ENCODE assay signal across 10 mouse cellular contexts in genomic region chr15:97802575-97802974, GRCm38 (mm10). TPM values are rescaled to one million over a fixed set of nuclear protein-coding genes. Genes with fewer than 3 reads are reported as not detected.
DNase-seq lines count a peak whose midpoint lies in the region; ATAC-seq lines count a peak whose summit lies in the region.
"Had no signal": no experiment of that assay in that cellular context is flagged by ENCODE, and none has a peak within 500 bp of the region (broad histone marks: within the 10 kb centered on the region; RNA-seq: fewer than 3 reads in every experiment).

No protein-coding gene starts in this region.

- WGBS in lung, embryonic 15.5 days, result 29% methylated on average over 13 of the region's 13 CpGs
- 13% methylated on average over 13 of the region's 13 CpGs for WGBS in forebrain, embryonic 11.5 days
- 21% methylated on average over 13 of the region's 13 CpGs for WGBS in limb, embryonic 15.5 days
- WGBS in stomach, embryonic 16.5 days, result 29% methylated on average over 13 of the region's 13 CpGs

- H3K9me3 ChIP-seq in lung, embryonic 15.5 days, result no peaks in the 10 kb centered on the region
- H3K9me3 ChIP-seq in forebrain, embryonic 11.5 days (ENCODE audit: control insufficient read depth, low read length), result no peaks in the 10 kb centered on the region
- H3K9me3 ChIP-seq in limb, embryonic 15.5 days, result no peaks in the 10 kb centered on the region
- H3K9me3 ChIP-seq in stomach, embryonic 16.5 days (replicated peaks; ENCODE audit: control insufficient read depth, low read length), result no peaks in the 10 kb centered on the region
- H3K9me3 ChIP-seq: liver, embryonic 13.5 days had no signal

- H3K27ac ChIP-seq in lung, embryonic 15.5 days, result no peak overlapping the region
- 0 out of 2 replicates have a peak overlapping the region, but pooled peaks have one; percentile 25 for H3K27ac ChIP-seq in forebrain, embryonic 11.5 days (ENCODE audit: low read depth, low read length)
- H3K27ac ChIP-seq in limb, embryonic 15.5 days, result no peak overlapping the region
- no peak overlapping the region; the same call in 1 of the 2 replicates for H3K27ac ChIP-seq in stomach, embryonic 16.5 days (ENCODE audit: low read length)
- H3K27ac ChIP-seq: liver, embryonic 13.5 days had no signal

- 0 out of 2 replicates have a peak, but pooled peaks have one; percentile 40 for ATAC-seq in lung, embryonic 15.5 days (ENCODE audit: borderline replicate concordance, extremely low read depth, low FRiP score, low TSS enrichment)
- peak; percentile 55 for ATAC-seq in forebrain, embryonic 11.5 days (replicated peaks; ENCODE audit: low FRiP score)
- ATAC-seq in limb, embryonic 15.5 days (ENCODE audit: insufficient number of reproducible peaks, low FRiP score, low TSS enrichment, low read depth), result peak; percentile 51; the same call in 1 of the 2 replicates
- 0 out of 2 replicates have a peak, but pooled peaks have one; percentile 35 for ATAC-seq in stomach, embryonic 16.5 days (ENCODE audit: insufficient read depth, low FRiP score)
- no peak for ATAC-seq in erythroblast, adult 5-6 weeks (replicated peaks; ENCODE audit: low FRiP score, poor library complexity, severe bottlenecking)
- ATAC-seq: Patski had no signal

- no peak overlapping the region for H3K9ac ChIP-seq in lung, embryonic 15.5 days
- peak overlapping the region; percentile 37; the same call in 1 of the 2 replicates for H3K9ac ChIP-seq in forebrain, embryonic 11.5 days (ENCODE audit: low read length)
- H3K9ac ChIP-seq in limb, embryonic 15.5 days, result no peak overlapping the region
- no peak overlapping the region for H3K9ac ChIP-seq in stomach, embryonic 16.5 days (ENCODE audit: low read length)
- H3K9ac ChIP-seq: liver, embryonic 13.5 days had no signal

- H3K4me2 ChIP-seq in lung, embryonic 15.5 days, result no peak overlapping the region
- H3K4me2 ChIP-seq in forebrain, embryonic 11.5 days (ENCODE audit: low read depth, low read length, severe bottlenecking), result peak overlapping the region; percentile 41
- H3K4me2 ChIP-seq in limb, embryonic 15.5 days, result peak overlapping the region; percentile 29
- no peak overlapping the region for H3K4me2 ChIP-seq in stomach, embryonic 16.5 days (ENCODE audit: low read depth, low read length)
- H3K4me2 ChIP-seq: liver, embryonic 13.5 days had no signal

- H3K27me3 ChIP-seq in lung, embryonic 15.5 days, result no peaks in the 10 kb centered on the region
- H3K27me3 ChIP-seq in forebrain, embryonic 11.5 days (ENCODE audit: control insufficient read depth, insufficient read depth, low read length), result no peaks in the 10 kb centered on the region
- H3K27me3 ChIP-seq in limb, embryonic 15.5 days, result no peaks in the 10 kb centered on the region
- H3K27me3 ChIP-seq in stomach, embryonic 16.5 days (ENCODE audit: control insufficient read depth, insufficient read depth, low read length), result no peaks in the 10 kb centered on the region
- H3K27me3 ChIP-seq: liver, embryonic 13.5 days; Patski had no signal

- peaks cover 77% of the 10 kb centered on the region for H3K36me3 ChIP-seq in lung, embryonic 15.5 days
- no peaks in the 10 kb centered on the region for H3K36me3 ChIP-seq in forebrain, embryonic 11.5 days (ENCODE audit: control insufficient read depth, insufficient read depth, low read length)
- H3K36me3 ChIP-seq in limb, embryonic 15.5 days, result peaks cover 65% of the 10 kb centered on the region
- H3K36me3 ChIP-seq in stomach, embryonic 16.5 days (ENCODE audit: control insufficient read depth, insufficient read depth, low read length), result peaks cover 14% of the 10 kb centered on the region; the same call in 1 of the 2 replicates

- DNase-seq in lung, adult 18-20 months, result no peak
- DNase-seq in forebrain, embryonic 11.5 days (ENCODE audit: low spot score), result peak; percentile 78
- DNase-seq in right cerebral cortex, adult 2 months (ENCODE audit: low spot score in 2 of 2), result no peak
- DNase-seq in thymus, postnatal 36 days, result no peak
- DNase-seq: liver, embryonic 13.5 days had no signal

- H3K4me3 ChIP-seq in lung, embryonic 15.5 days, result no peak overlapping the region
- H3K4me3 ChIP-seq in forebrain, embryonic 11.5 days (ENCODE audit: low read depth, low read length), result 0 out of 2 replicates have a peak overlapping the region, but pooled peaks have one; percentile 12
- peak overlapping the region; percentile 23 for H3K4me3 ChIP-seq in limb, embryonic 15.5 days
- H3K4me3 ChIP-seq in stomach, embryonic 16.5 days (replicated peaks; ENCODE audit: low read length), result no peak overlapping the region
- H3K4me3 ChIP-seq: liver, embryonic 13.5 days had no signal

- H3K4me1 ChIP-seq in lung, embryonic 15.5 days, result no peaks in the 10 kb centered on the region
- H3K4me1 ChIP-seq in forebrain, embryonic 11.5 days (replicated peaks; ENCODE audit: control insufficient read depth, insufficient read depth, low read length), result peaks cover 8% of the 10 kb centered on the region; the same call in 1 of the 2 replicates
- H3K4me1 ChIP-seq in limb, embryonic 15.5 days, result peaks cover 7% of the 10 kb centered on the region; the same call in 1 of the 2 replicates
- H3K4me1 ChIP-seq in stomach, embryonic 16.5 days (ENCODE audit: control insufficient read depth, insufficient read depth, low read length), result no peaks in the 10 kb centered on the region
- H3K4me1 ChIP-seq: liver, embryonic 13.5 days had no signal

RNA-seq across cellular contexts. Expression of gene Slc48a1, which starts 24.3 kb away (rescaled TPM):
- 38.7 and 42.2 TPM in 2 replicates for polyA plus RNA-seq in lung, embryonic 15.5 days (2015; fragmentation: Nextera tagmentation; extraction: Ambion mirVana)
- 32.1 and 32.9 TPM in 2 replicates for polyA plus RNA-seq in forebrain, embryonic 11.5 days (2014; fragmentation: Nextera tagmentation; extraction: Ambion mirVana)
- polyA plus RNA-seq in limb, embryonic 15.5 days (2015; fragmentation: Nextera tagmentation; extraction: Ambion mirVana), result 58.7 and 59.0 TPM in 2 replicates
- 36.5 and 39.3 TPM in 2 replicates for polyA plus RNA-seq in stomach, embryonic 16.5 days (2015; fragmentation: Nextera tagmentation; extraction: Ambion mirVana)
- 187 and 225 TPM in 2 replicates for total RNA-seq in erythroblast, adult 5-6 weeks (2015; ENCODE audit: low replicate concordance)
- 172 and 185 TPM in 2 replicates for total RNA-seq in erythroblast, adult 5-6 weeks (2017; ENCODE audit: low replicate concordance)

RNA-seq across cellular contexts. Expression of gene Rapgef3, which starts 34.8 kb away (rescaled TPM):
- 21.1 and 23.4 TPM in 2 replicates for polyA plus RNA-seq in lung, embryonic 15.5 days (2015; fragmentation: Nextera tagmentation; extraction: Ambion mirVana)
- polyA plus RNA-seq in forebrain, embryonic 11.5 days (2014; fragmentation: Nextera tagmentation; extraction: Ambion mirVana), result 4.8 and 5.5 TPM in 2 replicates
- 9.8 and 10.7 TPM in 2 replicates for polyA plus RNA-seq in limb, embryonic 15.5 days (2015; fragmentation: Nextera tagmentation; extraction: Ambion mirVana)
- polyA plus RNA-seq in stomach, embryonic 16.5 days (2015; fragmentation: Nextera tagmentation; extraction: Ambion mirVana), result 9.4 and 12.6 TPM in 2 replicates
- not detected in 2 replicates for total RNA-seq in erythroblast, adult 5-6 weeks (2015; ENCODE audit: low replicate concordance)
- 2.3 and 2.6 TPM in 2 replicates for total RNA-seq in erythroblast, adult 5-6 weeks (2017; ENCODE audit: low replicate concordance)

RNA-seq across cellular contexts. Expression of gene Hdac7, which starts 41.7 kb away (rescaled TPM):
- polyA plus RNA-seq in lung, embryonic 15.5 days (2015; fragmentation: Nextera tagmentation; extraction: Ambion mirVana), result 40.6 and 44.7 TPM in 2 replicates
- polyA plus RNA-seq in forebrain, embryonic 11.5 days (2014; fragmentation: Nextera tagmentation; extraction: Ambion mirVana), result 23.9 and 26.4 TPM in 2 replicates
- polyA plus RNA-seq in limb, embryonic 15.5 days (2015; fragmentation: Nextera tagmentation; extraction: Ambion mirVana), result 33.5 and 34.1 TPM in 2 replicates
- 20.4 and 23.2 TPM in 2 replicates for polyA plus RNA-seq in stomach, embryonic 16.5 days (2015; fragmentation: Nextera tagmentation; extraction: Ambion mirVana)
- 3.5 and 7.7 TPM in 2 replicates for total RNA-seq in erythroblast, adult 5-6 weeks (2015; ENCODE audit: low replicate concordance)
- total RNA-seq in erythroblast, adult 5-6 weeks (2017; ENCODE audit: low replicate concordance), result 1.1 and 3.8 TPM in 2 replicates

Comparison
In these comparisons a context has a peak if more than half of its experiments do, and no peak if none do; other contexts are left out.
1. H3K4me2 ChIP-seq: peak in forebrain, embryonic 11.5 days (single experiment) and limb, embryonic 15.5 days (single experiment); none in lung, embryonic 15.5 days (single experiment) and stomach, embryonic 16.5 days (single experiment).
2. H3K4me3 ChIP-seq: peak in forebrain, embryonic 11.5 days (single experiment) and limb, embryonic 15.5 days (single experiment); none in lung, embryonic 15.5 days (single experiment) and stomach, embryonic 16.5 days (single experiment).